Mouse (Mus musculus) thymus, adult 2 months (tissue): ENCODE measurements around the gene Dnah17.

Experiments used
- CTCF ChIP-seq: fragments of 200-500 bp; IDR thresholded peaks from 2 replicates; pipeline ENCODE4 v1.5.1; 2012; ENCODE audit warnings: mild to moderate bottlenecking, control low read depth, low read length, moderate library complexity, borderline replicate concordance; ENCODE audit not compliant: control insufficient read depth, poor library complexity, insufficient read depth; ENCODE audit errors: extremely low read depth
- POLR2A ChIP-seq: fragments of 200-500 bp; IDR thresholded peaks from 2 replicates; pipeline ENCODE4 v1.6.1; 2012; ENCODE audit warnings: mild to moderate bottlenecking, low read length, control low read depth, moderate library complexity; ENCODE audit not compliant: control insufficient read depth, poor library complexity, insufficient read depth; ENCODE audit errors: extremely low read depth

DNA sequence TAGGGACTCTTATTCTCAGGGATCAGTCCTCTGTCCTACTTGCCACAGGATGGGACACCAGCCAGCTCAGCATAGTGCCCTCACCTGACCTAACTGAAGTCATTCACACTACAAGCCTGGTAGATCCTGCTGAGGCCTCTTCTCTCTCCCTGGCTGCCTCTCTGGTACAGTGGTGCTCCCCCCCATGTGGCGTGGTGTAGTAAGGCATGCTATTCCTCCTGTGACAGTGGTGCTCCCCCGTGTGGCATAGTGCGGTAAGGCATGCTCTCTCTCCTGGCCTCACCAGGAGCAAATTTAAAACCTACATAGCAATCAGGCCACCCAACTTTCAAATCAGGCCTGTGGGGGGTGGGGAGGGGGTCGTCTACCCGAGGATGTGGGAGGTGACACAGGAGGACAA, 26.4 kb downstream of the Dnah17 start:
- TF ChIP-seq CTCF (peak; percentile 97), POLR2A (0 out of 2 replicates have a peak, but pooled peaks have one; percentile 1)
